ENCODE assay signal across 11 mouse cellular contexts in the genomic region with DNA sequence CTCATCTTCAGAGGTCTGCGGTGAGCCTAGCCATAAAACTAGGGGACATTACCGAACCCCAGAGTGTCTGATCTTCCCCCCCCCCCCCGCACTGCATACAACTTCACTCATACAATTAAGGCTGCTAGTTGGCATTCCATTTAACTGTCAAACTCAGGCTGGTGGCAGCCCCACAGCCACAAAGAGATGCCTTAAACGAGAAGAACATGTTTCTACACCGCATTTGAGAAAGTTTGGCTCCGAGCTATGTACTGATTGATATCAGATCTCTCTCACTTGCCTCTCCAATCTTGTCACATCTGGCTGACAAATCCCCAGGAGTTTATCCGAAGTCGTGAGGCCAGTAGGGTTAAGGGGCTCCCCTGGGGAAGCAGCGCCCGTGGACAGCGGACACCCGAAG. TPM values are rescaled to one million over a fixed set of nuclear protein-coding genes. Genes with fewer than 3 reads are reported as not detected.
DNase-seq lines count a peak whose midpoint lies in the region; ATAC-seq and TF ChIP-seq lines count a peak whose summit lies in the region.
"Had no signal": no experiment of that assay in that cellular context is flagged by ENCODE, and none has a peak within 500 bp of the region (broad histone marks: within the 10 kb centered on the region; RNA-seq: fewer than 3 reads in every experiment).

No protein-coding gene starts in this region.

- peaks cover 13% of the 10 kb centered on the region for H3K4me1 ChIP-seq in heart, embryonic 12.5 days (replicated peaks)
- peaks cover 20% of the 10 kb centered on the region for H3K4me1 ChIP-seq in E14TG2a.4 (replicated peaks; ENCODE audit: low read depth, low read length)
- H3K4me1 ChIP-seq in forebrain, embryonic 15.5 days: peaks cover 18% of the 10 kb centered on the region
- peaks cover 22% of the 10 kb centered on the region for H3K4me1 ChIP-seq in limb, embryonic 15.5 days

- H3K4me2 ChIP-seq in heart, embryonic 12.5 days: peak overlapping the region; percentile 99
- H3K4me2 ChIP-seq in forebrain, embryonic 15.5 days (replicated peaks): peak overlapping the region; percentile 89; the same call in 1 of the 2 replicates
- H3K4me2 ChIP-seq in limb, embryonic 15.5 days: peak overlapping the region; percentile 97

- H3K9me3 ChIP-seq in heart, embryonic 12.5 days (replicated peaks): no peaks in the 10 kb centered on the region
- H3K9me3 ChIP-seq in E14TG2a.4 (ENCODE audit: low read length): no peaks in the 10 kb centered on the region
- H3K9me3 ChIP-seq in forebrain, embryonic 15.5 days: no peaks in the 10 kb centered on the region
- no peaks in the 10 kb centered on the region for H3K9me3 ChIP-seq in limb, embryonic 15.5 days

- no peak for TF ChIP-seq CTCF in E14TG2a.4 (conservative IDR thresholded peaks at IDR 0.05; ENCODE audit: low read length)

- no peak for ATAC-seq in heart, embryonic 12.5 days (ENCODE audit: insufficient number of reproducible peaks, low FRiP score)
- ATAC-seq in forebrain, embryonic 15.5 days (replicated peaks): no peak
- no peak for ATAC-seq in limb, embryonic 15.5 days (ENCODE audit: insufficient number of reproducible peaks, low FRiP score, low TSS enrichment, low read depth)

- no peak overlapping the region for H3K27ac ChIP-seq in heart, embryonic 12.5 days (ENCODE audit: poor library complexity, severe bottlenecking)
- no peak overlapping the region for H3K27ac ChIP-seq in forebrain, embryonic 15.5 days (replicated peaks)
- H3K27ac ChIP-seq in limb, embryonic 15.5 days: no peak overlapping the region

- DNase-seq in heart, adult 9 months (ENCODE audit: low spot score in 2 of 2): no peak
- no peak for DNase-seq in frontal cortex, postnatal 14 days (ENCODE audit: low spot score in 2 of 2)
- no peak for DNase-seq in left cerebral cortex, adult 11 months (ENCODE audit: low spot score)
- no peak for DNase-seq in layer of hippocampus, postnatal 25 days (ENCODE audit: extremely low spot score in 1 of 2, low spot score in 1 of 2)
- DNase-seq: cerebellum, adult 18-20 months had no signal

- peaks cover 82% of the 10 kb centered on the region for H3K27me3 ChIP-seq in heart, embryonic 12.5 days (replicated peaks)
- peaks cover 69% of the 10 kb centered on the region for H3K27me3 ChIP-seq in E14TG2a.4 (ENCODE audit: insufficient read depth, low read length)
- peaks cover 72% of the 10 kb centered on the region for H3K27me3 ChIP-seq in forebrain, embryonic 15.5 days
- H3K27me3 ChIP-seq in limb, embryonic 15.5 days: peaks cover 66% of the 10 kb centered on the region

- H3K4me3 ChIP-seq in heart, embryonic 12.5 days: peak overlapping the region; percentile 72
- 0 out of 2 replicates have a peak overlapping the region, but pooled peaks have one; percentile 75 for H3K4me3 ChIP-seq in E14TG2a.4 (replicated peaks; ENCODE audit: low read length)
- H3K4me3 ChIP-seq in forebrain, embryonic 15.5 days: peak overlapping the region; percentile 46
- H3K4me3 ChIP-seq in limb, embryonic 15.5 days: peak overlapping the region; percentile 55

- no peaks in the 10 kb centered on the region for H3K36me3 ChIP-seq in heart, embryonic 12.5 days
- H3K36me3 ChIP-seq in E14TG2a.4 (ENCODE audit: insufficient read depth, low read length): no peaks in the 10 kb centered on the region
- H3K36me3 ChIP-seq in forebrain, embryonic 15.5 days: no peaks in the 10 kb centered on the region
- no peaks in the 10 kb centered on the region for H3K36me3 ChIP-seq in limb, embryonic 15.5 days

- 3% methylated on average over 12 of the region's 12 CpGs for WGBS in heart, embryonic 12.5 days
- 3% methylated on average over 12 of the region's 12 CpGs for WGBS in forebrain, embryonic 15.5 days
- under 1% methylated on average over 11 of the region's 12 CpGs for WGBS in limb, embryonic 15.5 days

- H3K9ac ChIP-seq in heart, embryonic 12.5 days: peak overlapping the region; percentile 67; the same call in 1 of the 2 replicates
- no peak overlapping the region for H3K9ac ChIP-seq in forebrain, embryonic 15.5 days (replicated peaks)
- no peak overlapping the region for H3K9ac ChIP-seq in limb, embryonic 15.5 days

RNA-seq across cellular contexts. Expression of a gene that starts 1.0 kb away (rescaled TPM):
- polyA plus RNA-seq in heart, embryonic 12.5 days (2016; fragmentation: Nextera tagmentation; extraction: Ambion mirVana): 8.6 and 9.6 TPM in 2 replicates
- polyA plus RNA-seq in forebrain, embryonic 15.5 days (2015; fragmentation: Nextera tagmentation; extraction: Ambion mirVana): 0.04 and 0.05 TPM in 2 replicates
- 0.76 and 1.1 TPM in 2 replicates for polyA plus RNA-seq in limb, embryonic 15.5 days (2015; fragmentation: Nextera tagmentation; extraction: Ambion mirVana)
- total RNA-seq in layer of hippocampus, postnatal 25 days (2021): not detected
- total RNA-seq: gastrocnemius, adult 8-10 months; layer of hippocampus, postnatal 10 days had no signal

RNA-seq across cellular contexts. Expression of a gene that starts 56.8 kb away (rescaled TPM):
- polyA plus RNA-seq in heart, embryonic 12.5 days (2016; fragmentation: Nextera tagmentation; extraction: Ambion mirVana): 15.1 and 15.2 TPM in 2 replicates
- 56.7 and 60.7 TPM in 2 replicates for polyA plus RNA-seq in forebrain, embryonic 15.5 days (2015; fragmentation: Nextera tagmentation; extraction: Ambion mirVana)
- polyA plus RNA-seq in limb, embryonic 15.5 days (2015; fragmentation: Nextera tagmentation; extraction: Ambion mirVana): 11.8 and 14.0 TPM in 2 replicates
- 10 to 100 TPM; 53.3 to 59.3 TPM for total RNA-seq in layer of hippocampus, postnatal 25 days (2021)
